ENCODE assay signal across 8 mouse cellular contexts in genomic region chr4:141914040-141914439, GRCm38 (mm10). TPM values are rescaled to one million over a fixed set of nuclear protein-coding genes. Genes with fewer than 3 reads are reported as not detected.
A peak's percentile ranks its signal among the peaks of the same experiment; 100 is the strongest.
DNase-seq lines count a peak whose midpoint lies in the region; ATAC-seq and TF ChIP-seq lines count a peak whose summit lies in the region.

No protein-coding gene starts in this region.

- peak; percentile 60 for DNase-seq in gastrocnemius, adult 2 months
- no peak for DNase-seq in gastrocnemius, adult 18-20 months (ENCODE audit: low spot score)
- peak; percentile 30 for DNase-seq in adrenal gland, postnatal 25 days
- DNase-seq in kidney, postnatal 0 days (ENCODE audit: low spot score): peak; percentile 40
- DNase-seq in thymus, postnatal 10 days (ENCODE audit: low spot score in 2 of 2): no peak
- no peak for DNase-seq in cerebellum, adult 11 months

- peaks cover 19% of the 10 kb centered on the region for H3K4me1 ChIP-seq in heart, embryonic 13.5 days
- H3K4me1 ChIP-seq in kidney, postnatal 0 days (replicated peaks; ENCODE audit: insufficient read depth, low read length): peaks cover 8% of the 10 kb centered on the region; the same call in 1 of the 2 replicates
- peaks cover 14% of the 10 kb centered on the region; the same call in 1 of the 2 replicates for H3K4me1 ChIP-seq in stomach, embryonic 14.5 days (ENCODE audit: control insufficient read depth, insufficient read depth, low read length)

- 25% methylated on average over 7 of the region's 7 CpGs for WGBS in heart, embryonic 13.5 days
- 33% methylated on average over 7 of the region's 7 CpGs for WGBS in kidney, postnatal 0 days
- WGBS in stomach, embryonic 14.5 days: 46% methylated on average over 7 of the region's 7 CpGs

- H3K4me3 ChIP-seq in gastrocnemius, adult 2 months: no peak overlapping the region
- H3K4me3 ChIP-seq in heart, embryonic 13.5 days: no peak overlapping the region
- H3K4me3 ChIP-seq in kidney, postnatal 0 days (replicated peaks; ENCODE audit: low read depth, low read length): no peak overlapping the region
- no peak overlapping the region for H3K4me3 ChIP-seq in stomach, embryonic 14.5 days (ENCODE audit: low read depth, low read length)

- H3K4me2 ChIP-seq in heart, embryonic 13.5 days: no peak overlapping the region
- no peak overlapping the region for H3K4me2 ChIP-seq in kidney, postnatal 0 days (ENCODE audit: low read length)
- no peak overlapping the region for H3K4me2 ChIP-seq in stomach, embryonic 14.5 days (replicated peaks; ENCODE audit: low read depth, low read length)

- peak overlapping the region; percentile 12; the same call in 1 of the 2 replicates for H3K27ac ChIP-seq in gastrocnemius, adult 2 months
- peak overlapping the region; percentile 36; the same call in 1 of the 2 replicates for H3K27ac ChIP-seq in heart, embryonic 13.5 days (replicated peaks)
- peak overlapping the region; percentile 68 for H3K27ac ChIP-seq in kidney, postnatal 0 days
- 0 out of 2 replicates have a peak overlapping the region, but pooled peaks have one; percentile 35 for H3K27ac ChIP-seq in stomach, embryonic 14.5 days (ENCODE audit: low read length)

- H3K9me3 ChIP-seq in heart, embryonic 13.5 days: no peaks in the 10 kb centered on the region
- no peaks in the 10 kb centered on the region for H3K9me3 ChIP-seq in kidney, postnatal 0 days (replicated peaks; ENCODE audit: low read length)
- no peaks in the 10 kb centered on the region for H3K9me3 ChIP-seq in stomach, embryonic 14.5 days (ENCODE audit: control insufficient read depth, low read depth, low read length)

- peaks cover 5% of the 10 kb centered on the region; the same call in 1 of the 2 replicates for H3K27me3 ChIP-seq in heart, embryonic 13.5 days (replicated peaks)
- H3K27me3 ChIP-seq in kidney, postnatal 0 days (ENCODE audit: insufficient read depth, low read length): no peaks in the 10 kb centered on the region
- no peaks in the 10 kb centered on the region for H3K27me3 ChIP-seq in stomach, embryonic 14.5 days (ENCODE audit: control insufficient read depth, insufficient read depth, low read length)

- intact Hi-C loops in gastrocnemius, adult 2 months (cut with DNase I): no loop called here

- H3K9ac ChIP-seq in heart, embryonic 13.5 days: no peak overlapping the region
- no peak overlapping the region for H3K9ac ChIP-seq in kidney, postnatal 0 days (ENCODE audit: low read depth, low read length)
- H3K9ac ChIP-seq in stomach, embryonic 14.5 days (replicated peaks; ENCODE audit: low read depth, low read length): no peak overlapping the region

- ATAC-seq in heart, embryonic 13.5 days (ENCODE audit: extremely low read depth, insufficient number of reproducible peaks, low FRiP score, low TSS enrichment): no peak
- no peak for ATAC-seq in kidney, postnatal 0 days (replicated peaks; ENCODE audit: low FRiP score, low read depth)
- ATAC-seq in stomach, embryonic 14.5 days (ENCODE audit: insufficient number of reproducible peaks, insufficient read depth, low FRiP score, low read depth): no peak

- no peak for TF ChIP-seq CTCF in gastrocnemius, adult 2 months (IDR thresholded peaks at IDR 0.05)
- no peak for TF ChIP-seq CTCF in kidney, postnatal 0 days (IDR thresholded peaks at IDR 0.05; ENCODE audit: low read depth)

- H3K36me3 ChIP-seq in heart, embryonic 13.5 days: no peaks in the 10 kb centered on the region
- H3K36me3 ChIP-seq in kidney, postnatal 0 days (ENCODE audit: insufficient read depth, low read length): no peaks in the 10 kb centered on the region
- no peaks in the 10 kb centered on the region for H3K36me3 ChIP-seq in stomach, embryonic 14.5 days (ENCODE audit: control insufficient read depth, insufficient read depth, low read length)

RNA-seq across cellular contexts. Expression of gene Efhd2, which starts 39.3 kb away (rescaled TPM):
- total RNA-seq in gastrocnemius, adult 2 months (2021): 1 to 10 TPM; 5.2 to 6.1 TPM
- total RNA-seq in gastrocnemius, adult 18-20 months (2021): 1 to 10 TPM; 2.8 to 4.7 TPM
- 20.9 and 30.8 TPM in 2 replicates for total RNA-seq in adrenal gland, postnatal 25 days (2021)
- 79.6 and 80.3 TPM in 2 replicates for polyA plus RNA-seq in heart, embryonic 13.5 days (2015; fragmentation: Nextera tagmentation; extraction: Ambion mirVana)
- polyA plus RNA-seq in kidney, postnatal 0 days (2015; fragmentation: Nextera tagmentation; extraction: Ambion mirVana): 48.3 and 51.3 TPM in 2 replicates
- polyA plus RNA-seq in stomach, embryonic 14.5 days (2014; fragmentation: Nextera tagmentation; extraction: Ambion mirVana): 58.8 and 65.0 TPM in 2 replicates

Comparison
In these comparisons a context has a peak if more than half of its experiments do, and no peak if none do; other contexts are left out.
1. DNase-seq: peak in gastrocnemius, adult 2 months (single experiment), adrenal gland, postnatal 25 days (single experiment) and kidney, postnatal 0 days (single experiment); none in gastrocnemius, adult 18-20 months (single experiment), thymus, postnatal 10 days (0 of 2) and cerebellum, adult 11 months (single experiment).
2. H3K27ac ChIP-seq: peak in every context shown above with its lines; median percentile 68 in kidney, postnatal 0 days; 36 in heart, embryonic 13.5 days; 35 in stomach, embryonic 14.5 days; 12 in gastrocnemius, adult 2 months.